Comparison of ENCODE assay signal across 21 mouse cellular contexts in genomic region chr7:72938842-72939241, GRCm38 (mm10).
DNase-seq lines count a peak whose midpoint lies in the region; ATAC-seq and TF ChIP-seq lines count a peak whose summit lies in the region.
"Had no signal": no experiment of that assay in that cellular context is flagged by ENCODE, and none has a peak within 500 bp of the region (broad histone marks: within the 10 kb centered on the region; RNA-seq: fewer than 3 reads in every experiment).

No protein-coding gene starts in this region.

- no peak overlapping the region for H3K27ac ChIP-seq in heart, embryonic 12.5 days (ENCODE audit: poor library complexity, severe bottlenecking)
- no peak overlapping the region; the same call in 1 of the 2 replicates for H3K27ac ChIP-seq in heart, postnatal 0 days (ENCODE audit: low read depth)
- H3K27ac ChIP-seq in forebrain, postnatal 0 days (ENCODE audit: low read depth, low read length) = no peak overlapping the region
- no peak overlapping the region for H3K27ac ChIP-seq in forebrain, embryonic 10.5 days
- H3K27ac ChIP-seq: kidney, postnatal 0 days; liver, embryonic 14.5 days; neural tube, embryonic 13.5 days had no signal

- H3K9ac ChIP-seq in heart, embryonic 12.5 days = no peak overlapping the region
- H3K9ac ChIP-seq in heart, postnatal 0 days (replicated peaks; ENCODE audit: low read depth, low read length) = no peak overlapping the region
- H3K9ac ChIP-seq in forebrain, postnatal 0 days = no peak overlapping the region
- H3K9ac ChIP-seq: liver, embryonic 14.5 days; neural tube, embryonic 13.5 days had no signal

- no peaks in the 10 kb centered on the region for H3K27me3 ChIP-seq in heart, embryonic 12.5 days (replicated peaks)
- no peaks in the 10 kb centered on the region for H3K27me3 ChIP-seq in heart, postnatal 0 days (ENCODE audit: control insufficient read depth, insufficient read depth, low read length)
- no peaks in the 10 kb centered on the region for H3K27me3 ChIP-seq in forebrain, postnatal 0 days (ENCODE audit: insufficient read depth, low read length)
- H3K27me3 ChIP-seq in forebrain, embryonic 10.5 days (ENCODE audit: poor library complexity, severe bottlenecking) = no peaks in the 10 kb centered on the region
- H3K27me3 ChIP-seq: neural tube, embryonic 13.5 days had no signal

- TF ChIP-seq EP300 in heart, postnatal 0 days (IDR thresholded peaks at IDR 0.05; ENCODE audit: low read depth) = no peak; the same call in 1 of the 2 replicates

- no peak for ATAC-seq in heart, embryonic 12.5 days (ENCODE audit: insufficient number of reproducible peaks, low FRiP score)
- ATAC-seq in heart, postnatal 0 days (ENCODE audit: insufficient read depth, low read depth) = peak; percentile 96
- ATAC-seq in forebrain, postnatal 0 days = no peak
- ATAC-seq in granulocyte monocyte progenitor cell, adult 5-6 weeks (replicated peaks; ENCODE audit: poor library complexity, severe bottlenecking) = no peak

- H3K36me3 ChIP-seq in heart, embryonic 12.5 days = no peaks in the 10 kb centered on the region
- H3K36me3 ChIP-seq in heart, postnatal 0 days (replicated peaks; ENCODE audit: control insufficient read depth, insufficient read depth, low read length) = no peaks in the 10 kb centered on the region
- no peaks in the 10 kb centered on the region for H3K36me3 ChIP-seq in forebrain, postnatal 0 days (ENCODE audit: insufficient read depth)
- H3K36me3 ChIP-seq in forebrain, embryonic 10.5 days (replicated peaks) = no peaks in the 10 kb centered on the region
- H3K36me3 ChIP-seq: neural tube, embryonic 13.5 days had no signal

- H3K4me3 ChIP-seq in heart, embryonic 12.5 days = no peak overlapping the region
- H3K4me3 ChIP-seq in heart, postnatal 0 days (ENCODE audit: low read depth, low read length) = no peak overlapping the region
- no peak overlapping the region for H3K4me3 ChIP-seq in forebrain, postnatal 0 days (ENCODE audit: low read depth, low read length)
- no peak overlapping the region for H3K4me3 ChIP-seq in forebrain, embryonic 10.5 days
- H3K4me3 ChIP-seq: neural tube, embryonic 13.5 days had no signal

- no peak overlapping the region for H3K4me2 ChIP-seq in heart, embryonic 12.5 days
- H3K4me2 ChIP-seq in heart, postnatal 0 days (ENCODE audit: low read depth, low read length) = no peak overlapping the region
- H3K4me2 ChIP-seq in forebrain, postnatal 0 days (ENCODE audit: low read depth) = no peak overlapping the region
- H3K4me2 ChIP-seq: neural tube, embryonic 13.5 days had no signal

- peaks cover 2% of the 10 kb centered on the region; the same call in 1 of the 2 replicates for H3K4me1 ChIP-seq in heart, embryonic 12.5 days (replicated peaks)
- H3K4me1 ChIP-seq in heart, postnatal 0 days (ENCODE audit: control insufficient read depth, insufficient read depth) = 0 out of 2 replicates have a peak, but pooled peaks cover 6% of the 10 kb centered on the region
- H3K4me1 ChIP-seq in forebrain, postnatal 0 days (ENCODE audit: insufficient read depth) = no peaks in the 10 kb centered on the region
- no peaks in the 10 kb centered on the region for H3K4me1 ChIP-seq in forebrain, embryonic 10.5 days
- H3K4me1 ChIP-seq: neural tube, embryonic 13.5 days had no signal

- peak; percentile 95 for DNase-seq in heart, adult 11 months
- peak; percentile 88 for DNase-seq in 3T3-L1 (ENCODE audit: low read depth, low spot score)
- DNase-seq in brain, adult 2 months (ENCODE audit: low read depth, low spot score) = peak; percentile 8
- DNase-seq in heart, postnatal 0 days (ENCODE audit: low spot score) = peak; percentile 87
- DNase-seq in forebrain, postnatal 0 days = no peak
- no peak for DNase-seq in forebrain, embryonic 10.5 days (ENCODE audit: extremely low spot score, low spot score)
- DNase-seq: adrenal gland, postnatal 14 days; B cell, adult 2 months; cerebellum, adult 11 months; cerebellum, postnatal 14 days; embryo, embryonic 11 days; gastrocnemius, postnatal 10 days; kidney, adult 18-20 months; lung, postnatal 10 days; midbrain, embryonic 14.5 days; thymus, postnatal 14 days had no signal

- no peak for TF ChIP-seq CTCF in heart, postnatal 0 days (IDR thresholded peaks at IDR 0.05; ENCODE audit: low read depth)
- TF ChIP-seq CTCF in forebrain, postnatal 0 days (IDR thresholded peaks at IDR 0.05; ENCODE audit: low read depth) = no peak

- WGBS in heart, embryonic 12.5 days = 53% methylated on average over 2 of the region's 2 CpGs
- 20% methylated on average over 2 of the region's 2 CpGs for WGBS in heart, postnatal 0 days
- 85% methylated on average over 2 of the region's 2 CpGs for WGBS in forebrain, postnatal 0 days
- 96% methylated on average over 2 of the region's 2 CpGs for WGBS in forebrain, embryonic 10.5 days

- no peaks in the 10 kb centered on the region for H3K9me3 ChIP-seq in heart, embryonic 12.5 days (replicated peaks)
- no peaks in the 10 kb centered on the region for H3K9me3 ChIP-seq in heart, postnatal 0 days (replicated peaks; ENCODE audit: control insufficient read depth, low read length)
- no peaks in the 10 kb centered on the region for H3K9me3 ChIP-seq in forebrain, postnatal 0 days (ENCODE audit: low read length)
- no peaks in the 10 kb centered on the region for H3K9me3 ChIP-seq in forebrain, embryonic 10.5 days
- H3K9me3 ChIP-seq: neural tube, embryonic 13.5 days had no signal

Comparison
In these comparisons a context has a peak if more than half of its experiments do, and no peak if none do; other contexts are left out.
1. DNase-seq: peak in heart, adult 11 months (single experiment), 3T3-L1 (single experiment), brain, adult 2 months (single experiment) and heart, postnatal 0 days (single experiment); none in forebrain, postnatal 0 days (single experiment) and forebrain, embryonic 10.5 days (single experiment).